Comparison of ENCODE assay signal across 14 mouse cellular contexts in the genomic region with DNA sequence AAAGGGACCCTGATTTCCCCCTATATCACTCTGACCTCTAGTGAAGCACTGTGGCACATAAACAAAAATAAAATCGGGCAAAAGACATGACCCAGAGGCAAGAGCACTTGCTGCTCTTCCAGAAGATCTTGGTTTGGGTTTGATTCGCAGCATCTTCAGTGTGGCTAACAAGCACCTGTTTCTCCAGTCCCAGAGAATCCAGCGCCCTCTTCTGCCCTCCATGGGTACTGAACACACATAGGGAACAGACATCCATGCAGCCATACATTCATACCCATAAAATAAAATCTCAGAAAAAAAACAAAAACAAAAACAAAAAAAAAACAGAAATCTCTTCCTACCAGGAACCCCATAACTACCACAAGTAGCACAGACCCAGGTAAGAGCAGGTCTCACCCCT. TPM values are rescaled to one million over a fixed set of nuclear protein-coding genes. Genes with fewer than 3 reads are reported as not detected.
DNase-seq lines count a peak whose midpoint lies in the region; ATAC-seq lines count a peak whose summit lies in the region.
"Had no signal": no experiment of that assay in that cellular context is flagged by ENCODE, and none has a peak within 500 bp of the region (broad histone marks: within the 10 kb centered on the region; RNA-seq: fewer than 3 reads in every experiment).

No protein-coding gene starts in this region.

- peaks cover 34% of the 10 kb centered on the region for H3K4me1 ChIP-seq in kidney, embryonic 15.5 days
- H3K4me1 ChIP-seq in neural tube, embryonic 15.5 days, result peaks cover 27% of the 10 kb centered on the region

- no peak for ATAC-seq in kidney, embryonic 15.5 days (replicated peaks; ENCODE audit: low FRiP score)
- ATAC-seq in inflammation-experienced regulatory T-cells, adult 6 months, result no peak
- no peak for ATAC-seq in neural tube, embryonic 15.5 days (ENCODE audit: low FRiP score)

- no peak overlapping the region for H3K4me2 ChIP-seq in kidney, embryonic 15.5 days
- no peak overlapping the region for H3K4me2 ChIP-seq in neural tube, embryonic 15.5 days
- H3K4me2 ChIP-seq: liver, embryonic 13.5 days had no signal

- peak; percentile 41 for DNase-seq in kidney, adult 9 months
- DNase-seq in 3T3-L1 (ENCODE audit: low read depth, low spot score) (peak; percentile 17), A20 (ENCODE audit: low read depth, low spot score) (peak; percentile 51)
- peak; percentile 53 for DNase-seq in induced T-regulatory cell, adult 2 months (ENCODE audit: low read depth)
- DNase-seq: adrenal gland, postnatal 36 days; cerebellum, postnatal 10 days; liver, embryonic 13.5 days had no signal

- H3K9me3 ChIP-seq in kidney, embryonic 15.5 days (replicated peaks), result no peaks in the 10 kb centered on the region
- no peaks in the 10 kb centered on the region for H3K9me3 ChIP-seq in neural tube, embryonic 15.5 days (replicated peaks)
- H3K9me3 ChIP-seq: liver, embryonic 13.5 days; megakaryocyte, embryonic 14.5 days had no signal

- WGBS in kidney, embryonic 15.5 days, result 46% methylated on average over 3 of the region's 3 CpGs
- 54% methylated on average over 3 of the region's 3 CpGs for WGBS in neural tube, embryonic 15.5 days

- H3K9ac ChIP-seq in kidney, embryonic 15.5 days, result no peak overlapping the region
- no peak overlapping the region for H3K9ac ChIP-seq in neural tube, embryonic 15.5 days (replicated peaks)
- H3K9ac ChIP-seq: liver, embryonic 13.5 days had no signal

- H3K4me3 ChIP-seq in kidney, embryonic 15.5 days (replicated peaks), result no peak overlapping the region
- no peak overlapping the region for H3K4me3 ChIP-seq in neural tube, embryonic 15.5 days (replicated peaks)
- H3K4me3 ChIP-seq: liver, embryonic 13.5 days; megakaryocyte, embryonic 14.5 days; myocyte had no signal

- H3K36me3 ChIP-seq in kidney, embryonic 15.5 days, result no peaks in the 10 kb centered on the region
- no peaks in the 10 kb centered on the region for H3K36me3 ChIP-seq in neural tube, embryonic 15.5 days

- peaks cover 33% of the 10 kb centered on the region; the same call in 1 of the 2 replicates for H3K27me3 ChIP-seq in kidney, embryonic 15.5 days
- 0 out of 2 replicates have a peak, but pooled peaks cover 4% of the 10 kb centered on the region for H3K27me3 ChIP-seq in neural tube, embryonic 15.5 days (replicated peaks)
- H3K27me3 ChIP-seq: megakaryocyte, embryonic 14.5 days had no signal

- H3K27ac ChIP-seq in kidney, embryonic 15.5 days, result no peak overlapping the region
- no peak overlapping the region for H3K27ac ChIP-seq in neural tube, embryonic 15.5 days (replicated peaks)
- H3K27ac ChIP-seq: liver, embryonic 13.5 days had no signal

RNA-seq across cellular contexts. Expression of a gene that starts 2.8 kb away (rescaled TPM):
- 19.5 and 23.5 TPM in 2 replicates for polyA plus RNA-seq in kidney, embryonic 15.5 days (2015; fragmentation: Nextera tagmentation; extraction: Ambion mirVana)
- 10 to 100 TPM; 16.6 to 22.5 (median 18.2) TPM for polyA plus RNA-seq in inflammation-experienced regulatory T-cells, adult 6 months (2017; shearing (Covaris generic))
- 6.3 and 10.2 TPM in 2 replicates for polyA plus RNA-seq in neural tube, embryonic 15.5 days (2015; fragmentation: Nextera tagmentation; extraction: Ambion mirVana)

RNA-seq across cellular contexts. Expression of a gene that starts 11.7 kb away (rescaled TPM):
- polyA plus RNA-seq in kidney, embryonic 15.5 days (2015; fragmentation: Nextera tagmentation; extraction: Ambion mirVana), result 4.3 and 21.7 TPM in 2 replicates
- under 1 TPM in 1 of 3 experiments, not detected in 2; 0.46 TPM for polyA plus RNA-seq in inflammation-experienced regulatory T-cells, adult 6 months (2017; shearing (Covaris generic))
- polyA plus RNA-seq in neural tube, embryonic 15.5 days (2015; fragmentation: Nextera tagmentation; extraction: Ambion mirVana), result 3.0 and 4.5 TPM in 2 replicates

RNA-seq across cellular contexts. Expression of a gene that starts 17.3 kb away (rescaled TPM):
- 0.39 TPM in 1 of 2 replicates, not detected in the other for polyA plus RNA-seq in kidney, embryonic 15.5 days (2015; fragmentation: Nextera tagmentation; extraction: Ambion mirVana)
- polyA plus RNA-seq in inflammation-experienced regulatory T-cells, adult 6 months (2017; shearing (Covaris generic)), result not detected
- polyA plus RNA-seq in neural tube, embryonic 15.5 days (2015; fragmentation: Nextera tagmentation; extraction: Ambion mirVana), result not detected in 2 replicates
- polyA plus RNA-seq: hindbrain, embryonic 11.5 days; liver, embryonic 13.5 days; spleen, adult 2 months had no signal

RNA-seq across cellular contexts. Expression of a gene that starts 17.4 kb away (rescaled TPM):
- 897 and 954 TPM in 2 replicates for polyA plus RNA-seq in kidney, embryonic 15.5 days (2015; fragmentation: Nextera tagmentation; extraction: Ambion mirVana)
- polyA plus RNA-seq in inflammation-experienced regulatory T-cells, adult 6 months (2017; shearing (Covaris generic)), result 10 to 100 TPM; 60.0 to 93.0 (median 74.2) TPM
- polyA plus RNA-seq in neural tube, embryonic 15.5 days (2015; fragmentation: Nextera tagmentation; extraction: Ambion mirVana), result 197 and 409 TPM in 2 replicates

RNA-seq across cellular contexts. Expression of a gene that starts 17.7 kb away (rescaled TPM):
- 1.1 and 1.2 TPM in 2 replicates for polyA plus RNA-seq in kidney, embryonic 15.5 days (2015; fragmentation: Nextera tagmentation; extraction: Ambion mirVana)
- polyA plus RNA-seq in inflammation-experienced regulatory T-cells, adult 6 months (2017; shearing (Covaris generic)), result not detected
- polyA plus RNA-seq in neural tube, embryonic 15.5 days (2015; fragmentation: Nextera tagmentation; extraction: Ambion mirVana), result 0.67 and 5.6 TPM in 2 replicates
